Mouse (Mus musculus) ZHBTc4 (cell line): ENCODE measurements around the gene Plxdc2.
A peak's percentile ranks its signal among the peaks of the same experiment; 100 is the strongest.

ENCODE experiments used
- DNase-seq: peaks from one replicate; pipeline ENCODE4 v3.0.0-alpha.2; 2011; ENCODE audit warnings: low read depth, low spot score

Gene Plxdc2

DNA sequence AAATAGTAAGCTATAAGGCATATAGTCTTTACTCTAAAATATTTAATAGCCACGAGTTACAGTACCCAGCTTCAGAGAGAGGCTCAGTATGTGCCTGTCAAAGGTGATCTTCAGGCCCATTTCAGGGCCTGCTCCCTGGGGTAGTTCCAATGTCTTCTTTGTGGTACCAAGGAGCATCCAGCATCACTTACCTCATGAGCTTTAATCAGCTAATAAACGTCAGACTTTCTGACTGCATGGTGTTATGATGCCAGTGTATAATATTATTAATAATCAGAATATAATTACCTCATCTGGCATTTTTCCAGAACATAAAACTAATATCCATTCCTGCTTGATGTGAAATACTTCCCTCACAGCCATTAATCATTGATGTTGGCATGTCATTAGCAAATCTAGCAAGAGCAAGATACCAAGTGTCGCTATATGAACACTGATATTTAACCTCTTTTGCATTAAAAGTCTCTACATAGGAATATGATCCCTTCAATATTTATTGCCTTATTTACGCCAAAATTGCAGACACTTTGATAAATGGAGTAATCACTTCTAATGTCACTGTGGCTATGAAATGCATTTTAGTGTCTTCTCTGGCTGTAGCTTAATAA is 393.3 kb downstream of the Plxdc2 start:
- DNase-seq, result no peak

DNA sequence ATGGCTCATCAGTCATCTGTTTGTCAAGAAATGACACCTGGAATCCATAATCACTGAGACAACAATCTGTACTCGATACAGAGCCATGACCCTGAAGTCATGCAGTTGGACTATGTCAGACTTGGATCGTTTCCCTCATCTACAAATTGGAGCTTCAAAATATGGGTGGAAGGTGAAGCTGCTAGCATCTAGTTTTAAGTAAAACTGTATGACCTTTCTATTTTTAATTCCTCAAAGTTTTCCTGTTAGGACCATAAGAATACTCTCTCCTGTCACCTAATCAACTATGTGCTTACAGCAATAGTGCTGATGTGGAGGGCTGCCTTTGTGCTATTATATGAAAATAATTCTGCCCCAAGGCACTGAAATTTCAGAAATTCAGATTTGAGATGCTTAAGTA is 401.1 kb downstream of the Plxdc2 start:
- DNase-seq, result no peak

DNA sequence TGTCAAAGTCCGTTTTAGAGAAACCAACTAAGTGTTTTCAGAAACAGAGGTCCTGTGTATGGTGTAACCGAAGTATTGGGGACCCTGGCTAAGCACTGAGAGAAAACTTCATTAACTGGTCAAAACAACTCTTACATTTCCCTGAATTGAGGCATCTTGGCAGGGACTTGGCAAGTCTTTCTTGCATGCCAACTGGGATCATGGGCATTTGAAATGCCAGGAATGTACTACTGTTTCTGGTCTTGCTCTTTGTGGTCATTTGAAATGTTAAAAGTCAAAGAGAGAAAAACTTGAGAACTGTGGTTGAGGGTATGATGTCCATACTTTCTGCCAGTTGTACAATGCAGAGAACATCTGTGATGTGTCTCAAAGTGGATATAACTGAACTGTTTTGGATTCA is 403.7 kb downstream of the Plxdc2 start:
- no peak for DNase-seq

GRCm38 (mm10) chr2:16769149-16769548 is 413.0 kb downstream of the Plxdc2 start:
- DNase-seq, result peak; percentile 54

GRCm38 (mm10) chr2:16773398-16774113 is 417.5 kb downstream of the Plxdc2 start:
- no peak for DNase-seq

GRCm38 (mm10) chr2:16774114-16774433 is 418.0 kb downstream of the Plxdc2 start:
- no peak for DNase-seq

GRCm38 (mm10) chr2:16795283-16795682 is 439.2 kb downstream of the Plxdc2 start:
- no peak for DNase-seq
